Mouse (Mus musculus): Measurements from ENCODE around the gene Fam72a. TPM values are rescaled to one million over a fixed set of nuclear protein-coding genes. Genes with fewer than 3 reads are reported as not detected.

The Fam72a gene
- polyA plus RNA-seq (2012; rRNA removed) = 1.1 and 1.3 TPM in 2 replicates
- 1.3 and 1.7 TPM in 2 replicates for polyA plus RNA-seq (2014; fragmentation: Nextera tagmentation; extraction: Ambion mirVana)

GRCm38 (mm10) chr1:131527281-131528080 lies at the start of gene Fam72a, which contains the start of gene Srgap2:
Gene Fam72a (plus strand): TSS chr1:131527903.
Gene Srgap2 (minus strand): TSS chr1:131527352.
- Histone ChIP-seq H3K27me3 (ENCODE audit: control insufficient read depth, insufficient read depth, low read length) (no peaks in the 10 kb centered on the region; the same call in 1 of the 2 replicates), H3K36me3 (replicated peaks; ENCODE audit: control insufficient read depth, insufficient read depth, low read depth) (no peaks in the 10 kb centered on the region), H3K27ac (peak within 1 kb of the TSS; percentile 60), H3K4me3 (ENCODE audit: insufficient read depth in 1 of 2, low read depth in 2 of 2, low read length in 2 of 2) (peak within 1 kb of the TSS; percentile 84 to 93), H3K4me1 (replicated peaks; ENCODE audit: control insufficient read depth in 2 of 2, insufficient read depth in 2 of 2, low read length in 1 of 2) (peaks cover 16 to 24% of the 10 kb centered on the region in 2 experiments), H3K9me3 (ENCODE audit: control insufficient read depth, low read length) (no peaks in the 10 kb centered on the region), H3K9ac (replicated peaks) (peak within 1 kb of the TSS; percentile 80), H3K4me2 (ENCODE audit: low read depth) (peak within 1 kb of the TSS; percentile 100)
- peak; percentile 91 for ATAC-seq (ENCODE audit: insufficient read depth)
- no peak for TF ChIP-seq CTCF (IDR thresholded peaks at IDR 0.05; ENCODE audit: low read depth)
- TF ChIP-seq EP300 (IDR thresholded peaks at IDR 0.05; ENCODE audit: low read depth) = peak; percentile 62
- WGBS (ENCODE audit: insufficient replicate concordance) = under 1% methylated on average over 44 of the region's 44 CpGs
- DNase-seq (ENCODE audit: low read depth in 3 of 3, low spot score in 3 of 3) = peak; percentile 99 to 100 (median 100)

DNA sequence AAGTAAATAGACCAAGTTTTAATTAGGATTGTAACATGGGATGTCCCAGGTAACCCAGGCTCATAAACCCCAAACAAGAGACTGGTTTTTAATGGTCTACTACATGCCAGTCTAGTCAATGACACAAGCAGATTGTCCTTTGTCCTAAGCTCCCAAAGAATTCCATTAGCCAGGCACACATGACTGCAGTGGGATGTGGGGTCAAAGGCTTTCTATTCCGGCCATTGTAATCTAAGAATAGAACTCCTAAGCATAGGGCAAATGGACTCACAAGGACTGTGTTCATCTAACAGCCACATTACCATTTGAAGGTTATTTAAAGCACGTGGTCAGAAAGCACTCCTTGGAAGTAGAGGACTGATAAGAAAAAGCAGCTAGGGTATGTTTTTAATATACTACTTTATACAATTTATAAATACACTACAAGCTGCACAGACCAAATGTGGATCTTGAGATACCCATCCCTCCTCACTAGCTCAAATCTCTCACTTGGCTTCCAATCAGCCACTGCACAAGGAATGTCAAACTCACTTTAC lies 48.9 kb upstream of the Fam72a start:
- H3K9ac ChIP-seq (replicated peaks) = no peak overlapping the region
- 47% methylated on average over 2 of the region's 2 CpGs for WGBS (ENCODE audit: insufficient replicate concordance)
- no peak overlapping the region for H3K4me2 ChIP-seq (ENCODE audit: low read depth)
- H3K4me1 ChIP-seq (replicated peaks; ENCODE audit: control insufficient read depth in 2 of 2, insufficient read depth in 2 of 2, low read length in 1 of 2) = no peaks in the 10 kb centered on the region
- DNase-seq (ENCODE audit: low read depth in 3 of 3, low spot score in 3 of 3) (no peak), ATAC-seq (ENCODE audit: insufficient read depth) (no peak)
- no peak overlapping the region for H3K4me3 ChIP-seq (ENCODE audit: insufficient read depth in 1 of 2, low read depth in 2 of 2, low read length in 2 of 2)
- no peaks in the 10 kb centered on the region for H3K9me3 ChIP-seq (ENCODE audit: control insufficient read depth, low read length)
- H3K36me3 ChIP-seq (replicated peaks; ENCODE audit: control insufficient read depth, insufficient read depth, low read depth) = no peaks in the 10 kb centered on the region
- H3K27me3 ChIP-seq (ENCODE audit: control insufficient read depth, insufficient read depth, low read length) = no peaks in the 10 kb centered on the region
- TF ChIP-seq CTCF (IDR thresholded peaks at IDR 0.05; ENCODE audit: low read depth) (no peak), EP300 (IDR thresholded peaks at IDR 0.05; ENCODE audit: low read depth) (no peak)
- H3K27ac ChIP-seq = no peak overlapping the region

GRCm38 (mm10) chr1:131481391-131481790 lies 46.3 kb upstream of the Fam72a start:
- Histone ChIP-seq H3K4me3 (ENCODE audit: insufficient read depth in 1 of 2, low read depth in 2 of 2, low read length in 2 of 2) (no peak overlapping the region), H3K36me3 (replicated peaks; ENCODE audit: control insufficient read depth, insufficient read depth, low read depth) (no peaks in the 10 kb centered on the region), H3K9me3 (ENCODE audit: control insufficient read depth, low read length) (no peaks in the 10 kb centered on the region), H3K4me2 (ENCODE audit: low read depth) (no peak overlapping the region), H3K9ac (replicated peaks) (no peak overlapping the region), H3K4me1 (replicated peaks; ENCODE audit: control insufficient read depth in 2 of 2, insufficient read depth in 2 of 2, low read length in 1 of 2) (no peaks in the 10 kb centered on the region), H3K27me3 (ENCODE audit: control insufficient read depth, insufficient read depth, low read length) (no peaks in the 10 kb centered on the region), H3K27ac (no peak overlapping the region)
- no peak for ATAC-seq (ENCODE audit: insufficient read depth)
- no peak for DNase-seq (ENCODE audit: low read depth in 3 of 3, low spot score in 3 of 3)
- TF ChIP-seq EP300 (IDR thresholded peaks at IDR 0.05; ENCODE audit: low read depth) (no peak), CTCF (IDR thresholded peaks at IDR 0.05; ENCODE audit: low read depth) (no peak)

DNA sequence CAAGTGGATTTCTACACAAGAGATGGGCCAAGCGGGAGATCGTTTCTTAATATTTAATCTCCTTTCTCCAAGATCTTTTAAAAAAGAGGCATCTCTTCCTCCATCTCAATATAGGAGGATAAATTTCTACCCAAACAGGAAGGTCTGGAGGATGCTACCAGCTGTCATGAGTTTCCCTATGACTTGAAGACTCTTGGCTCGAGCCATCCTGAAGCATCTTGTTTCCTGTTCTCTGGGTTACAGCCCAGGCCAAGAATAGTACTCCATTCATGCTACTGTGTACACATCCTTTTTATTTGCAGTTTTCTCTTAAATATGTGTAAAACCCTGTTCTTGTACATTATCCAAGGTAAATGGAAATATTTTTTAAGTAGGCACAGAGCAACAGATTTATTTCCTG lies 45.5 kb upstream of the Fam72a start:
- no peak overlapping the region for H3K27ac ChIP-seq
- no peak for TF ChIP-seq EP300 (IDR thresholded peaks at IDR 0.05; ENCODE audit: low read depth)
- DNase-seq (ENCODE audit: low read depth in 3 of 3, low spot score in 3 of 3) = no peak
- H3K36me3 ChIP-seq (replicated peaks; ENCODE audit: control insufficient read depth, insufficient read depth, low read depth) = no peaks in the 10 kb centered on the region
- no peak for ATAC-seq (ENCODE audit: insufficient read depth)
- no peaks in the 10 kb centered on the region for H3K4me1 ChIP-seq (replicated peaks; ENCODE audit: control insufficient read depth in 2 of 2, insufficient read depth in 2 of 2, low read length in 1 of 2)
- H3K4me2 ChIP-seq (ENCODE audit: low read depth) = no peak overlapping the region
- 72% methylated on average over 3 of the region's 3 CpGs for WGBS (ENCODE audit: insufficient replicate concordance)
- no peaks in the 10 kb centered on the region for H3K9me3 ChIP-seq (ENCODE audit: control insufficient read depth, low read length)
- H3K27me3 ChIP-seq (ENCODE audit: control insufficient read depth, insufficient read depth, low read length) = no peaks in the 10 kb centered on the region
- no peak overlapping the region for H3K9ac ChIP-seq (replicated peaks)
- no peak overlapping the region for H3K4me3 ChIP-seq (ENCODE audit: insufficient read depth in 1 of 2, low read depth in 2 of 2, low read length in 2 of 2)

GRCm38 (mm10) chr1:131486094-131486850 lies 41.4 kb upstream of the Fam72a start:
- H3K4me3 ChIP-seq (ENCODE audit: insufficient read depth in 1 of 2, low read depth in 2 of 2, low read length in 2 of 2) = no peak overlapping the region
- DNase-seq (ENCODE audit: low read depth in 3 of 3, low spot score in 3 of 3) = no peak
- H3K27me3 ChIP-seq (ENCODE audit: control insufficient read depth, insufficient read depth, low read length) = no peaks in the 10 kb centered on the region
- H3K4me2 ChIP-seq (ENCODE audit: low read depth) = no peak overlapping the region
- 57% methylated on average over 5 of the region's 5 CpGs for WGBS (ENCODE audit: insufficient replicate concordance)
- no peaks in the 10 kb centered on the region for H3K9me3 ChIP-seq (ENCODE audit: control insufficient read depth, low read length)
- no peaks in the 10 kb centered on the region for H3K36me3 ChIP-seq (replicated peaks; ENCODE audit: control insufficient read depth, insufficient read depth, low read depth)
- no peak for TF ChIP-seq EP300 (IDR thresholded peaks at IDR 0.05; ENCODE audit: low read depth)
- no peak for TF ChIP-seq CTCF (IDR thresholded peaks at IDR 0.05; ENCODE audit: low read depth)
- no peak overlapping the region for H3K27ac ChIP-seq
- no peaks in the 10 kb centered on the region for H3K4me1 ChIP-seq (replicated peaks; ENCODE audit: control insufficient read depth in 2 of 2, insufficient read depth in 2 of 2, low read length in 1 of 2)
- ATAC-seq (ENCODE audit: insufficient read depth) = no peak
- H3K9ac ChIP-seq (replicated peaks) = no peak overlapping the region

Measured in liver, embryonic 14.5 days (tissue).